Mouse (Mus musculus) lung, postnatal 0 days (tissue): ENCODE data around the gene Tmf1. TPM values are rescaled to one million over a fixed set of nuclear protein-coding genes. Genes with fewer than 3 reads are reported as not detected.

ENCODE experiments used
- ATAC-seq: fragments of 200-750 bp; cut with Nextera tagmentation; 2 replicates; pipeline ENCODE4 v1.8.0; 2017; ENCODE audit warnings: moderate library complexity
- DNase-seq: peaks from one replicate; pipeline ENCODE4 v3.0.0-alpha.2; 2016; ENCODE audit warnings: low spot score
- H3K27ac ChIP-seq: fragments of 300-500 bp; sonication (generic); 2 replicates; pipeline ENCODE4 v1.5.1; 2014; ENCODE audit warnings: antibody characterized with exemption, mild to moderate bottlenecking, low read length, mixed read lengths
- H3K27me3 ChIP-seq: fragments of 300-500 bp; sonication (generic); replicated peaks from 2 replicates; pipeline ENCODE4 v1.6.1; 2014; ENCODE audit warnings: low read length, mixed read lengths; ENCODE audit not compliant: insufficient read depth
- H3K36me3 ChIP-seq: fragments of 300-500 bp; sonication (generic); 2 replicates; pipeline ENCODE4 v1.6.1; 2014; ENCODE audit warnings: low read length, mixed read lengths; ENCODE audit not compliant: insufficient read depth
- H3K4me1 ChIP-seq: fragments of 300-500 bp; sonication (generic); 2 replicates; pipeline ENCODE4 v1.6.1; 2014; ENCODE audit warnings: antibody characterized with exemption, low read depth, low read length, mixed read lengths; ENCODE audit not compliant: insufficient read depth
- H3K4me2 ChIP-seq: fragments of 300-500 bp; sonication (generic); replicated peaks from 2 replicates; pipeline ENCODE4 v1.6.1; 2014; ENCODE audit warnings: low read depth, mild to moderate bottlenecking, low read length, moderate library complexity, mixed read lengths
- H3K4me3 ChIP-seq: fragments of 300-500 bp; sonication (generic); 2 replicates; pipeline ENCODE4 v1.5.1; 2014; ENCODE audit warnings: low read depth, low read length
- H3K9ac ChIP-seq: fragments of 300-500 bp; sonication (generic); replicated peaks from 2 replicates; pipeline ENCODE4 v1.6.1; 2014; ENCODE audit warnings: low read depth, mild to moderate bottlenecking
- H3K9me3 ChIP-seq: fragments of 300-500 bp; sonication (generic); 2 replicates; pipeline ENCODE4 v1.6.1; 2016; ENCODE audit warnings: low read length, mixed read lengths
- CTCF ChIP-seq: IDR thresholded peaks from 2 replicates; pipeline ENCODE4 v1.5.1; 2016; ENCODE audit warnings: antibody characterized with exemption, mild to moderate bottlenecking
- EP300 ChIP-seq: IDR thresholded peaks from 2 replicates; pipeline ENCODE4 v1.6.1; 2016; ENCODE audit warnings: antibody characterized with exemption, mild to moderate bottlenecking, control low read depth
- WGBS: fragments of 180-500 bp; shearing (Covaris S2); extraction: QIAGEN DNeasy Blood & Tissue Kit; methylation state at CpG from one replicate; pipeline ENCODE4 v1.1.7; 2014; 5-methylcytosine and 5-hydroxymethylcytosine counted together
- polyA plus RNA-seq: library from polyadenylated mRNA; unstranded; fragments of >200 nt; fragmentation: Nextera tagmentation; extraction: Ambion mirVana; gene quantifications from 2 replicates; pipeline ENCODE4 v1.2.1, GENCODE M21; 2015

Gene Tmf1
- polyA plus RNA-seq, 1 experiment from 2014 or later, result 51.0 TPM

- Histone ChIP-seq H3K4me2 (no peak overlapping the region), H3K4me1 (peaks cover 6% of the 10 kb centered on the region), H3K36me3 (peaks cover 28% of the 10 kb centered on the region; the same call in 1 of the 2 replicates), H3K9me3 (no peaks in the 10 kb centered on the region), H3K9ac (no peak overlapping the region), H3K4me3 (no peak overlapping the region), H3K27me3 (no peaks in the 10 kb centered on the region), H3K27ac (no peak overlapping the region)
- WGBS, result 64% methylated on average over 4 of the region's 4 CpGs
- TF ChIP-seq CTCF (no peak), EP300 (peak; percentile 46; the same call in 1 of the 2 replicates)
- ATAC-seq (peak; percentile 55), DNase-seq (peak; percentile 48)
Measured at GRCm38 (mm10) chr6:97120922-97121321, 58.0 kb downstream of the Tmf1 start.

- WGBS, result 100% methylated on average over 3 of the region's 3 CpGs
- Histone ChIP-seq H3K9ac (no peak overlapping the region), H3K4me1 (no peaks in the 10 kb centered on the region), H3K36me3 (peaks cover 42% of the 10 kb centered on the region; the same call in 1 of the 2 replicates), H3K9me3 (no peaks in the 10 kb centered on the region), H3K27me3 (no peaks in the 10 kb centered on the region), H3K27ac (no peak overlapping the region), H3K4me2 (no peak overlapping the region), H3K4me3 (no peak overlapping the region)
- no peak for DNase-seq
- TF ChIP-seq EP300, result no peak
- no peak for TF ChIP-seq CTCF
- ATAC-seq, result no peak
Measured at GRCm38 (mm10) chr6:97118327-97118726, 60.6 kb downstream of the Tmf1 start.

GRCm38 (mm10) chr6:97116896-97117295 is 62.0 kb downstream of the Tmf1 start:
- DNase-seq, result no peak
- H3K27me3 ChIP-seq, result no peaks in the 10 kb centered on the region
- WGBS, result 60% methylated on average over 5 of the region's 5 CpGs
- no peaks in the 10 kb centered on the region for H3K4me1 ChIP-seq
- no peaks in the 10 kb centered on the region for H3K9me3 ChIP-seq
- no peak overlapping the region for H3K4me3 ChIP-seq
- no peak overlapping the region for H3K27ac ChIP-seq
- TF ChIP-seq CTCF, result no peak
- TF ChIP-seq EP300, result peak; percentile 94
- peaks cover 52% of the 10 kb centered on the region; the same call in 1 of the 2 replicates for H3K36me3 ChIP-seq
- H3K9ac ChIP-seq, result no peak overlapping the region
- no peak overlapping the region for H3K4me2 ChIP-seq
- no peak for ATAC-seq

- TF ChIP-seq CTCF (peak; percentile 33), EP300 (no peak)
- no peak overlapping the region for H3K4me2 ChIP-seq
- H3K36me3 ChIP-seq, result peaks cover 55% of the 10 kb centered on the region; the same call in 1 of the 2 replicates
- ATAC-seq (no peak), DNase-seq (no peak)
- no peak overlapping the region for H3K27ac ChIP-seq
- H3K27me3 ChIP-seq, result no peaks in the 10 kb centered on the region
- H3K9ac ChIP-seq, result no peak overlapping the region
- no peaks in the 10 kb centered on the region for H3K9me3 ChIP-seq
- 52% methylated on average over 3 of the region's 3 CpGs for WGBS
- H3K4me1 ChIP-seq, result no peaks in the 10 kb centered on the region
- H3K4me3 ChIP-seq, result no peak overlapping the region
Measured at GRCm38 (mm10) chr6:97114821-97115220, 64.1 kb downstream of the Tmf1 start.

GRCm38 (mm10) chr6:97112177-97112576 is 66.7 kb downstream of the Tmf1 start:
- Histone ChIP-seq H3K9me3 (no peaks in the 10 kb centered on the region), H3K27me3 (no peaks in the 10 kb centered on the region), H3K36me3 (peaks cover 38% of the 10 kb centered on the region; the same call in 1 of the 2 replicates), H3K4me2 (no peak overlapping the region), H3K4me1 (no peaks in the 10 kb centered on the region), H3K9ac (no peak overlapping the region), H3K27ac (no peak overlapping the region), H3K4me3 (no peak overlapping the region)
- no peak for DNase-seq
- TF ChIP-seq CTCF, result no peak
- no peak for TF ChIP-seq EP300
- 93% methylated on average over 8 of the region's 8 CpGs for WGBS
- ATAC-seq, result no peak

- H3K27ac ChIP-seq, result no peak overlapping the region
- H3K36me3 ChIP-seq, result peaks cover 4% of the 10 kb centered on the region; the same call in 1 of the 2 replicates
- peak; percentile 91 for DNase-seq
- H3K4me3 ChIP-seq, result no peak overlapping the region
- H3K4me1 ChIP-seq, result peaks cover 2% of the 10 kb centered on the region; the same call in 1 of the 2 replicates
- H3K9ac ChIP-seq, result no peak overlapping the region
- TF ChIP-seq EP300 (no peak), CTCF (peak; percentile 94)
- H3K27me3 ChIP-seq, result no peaks in the 10 kb centered on the region
- 26% methylated on average over 2 of the region's 2 CpGs for WGBS
- peak; percentile 83 for ATAC-seq
- H3K9me3 ChIP-seq, result no peaks in the 10 kb centered on the region
- no peak overlapping the region for H3K4me2 ChIP-seq
Measured at GRCm38 (mm10) chr6:97106777-97107176, 72.1 kb downstream of the Tmf1 start.

GRCm38 (mm10) chr6:97106106-97106505 is 72.8 kb downstream of the Tmf1 start:
- Histone ChIP-seq H3K9ac (no peak overlapping the region), H3K4me1 (peaks cover 2% of the 10 kb centered on the region; the same call in 1 of the 2 replicates), H3K4me3 (no peak overlapping the region), H3K36me3 (no peaks in the 10 kb centered on the region), H3K27me3 (no peaks in the 10 kb centered on the region), H3K27ac (no peak overlapping the region), H3K9me3 (no peaks in the 10 kb centered on the region), H3K4me2 (no peak overlapping the region)
- 66% methylated on average over 8 of the region's 8 CpGs for WGBS
- TF ChIP-seq CTCF (no peak), EP300 (no peak)
- ATAC-seq (no peak), DNase-seq (no peak)
